Comparison of ENCODE assay signal across 11 mouse cellular contexts in genomic region chr1:63955701-63956355, GRCm38 (mm10).
"Had no signal": no experiment of that assay in that cellular context is flagged by ENCODE, and none has a peak within 500 bp of the region (broad histone marks: within the 10 kb centered on the region; RNA-seq: fewer than 3 reads in every experiment).

No protein-coding gene starts in this region.

- H3K27me3 ChIP-seq: limb, embryonic 15.5 days; liver, embryonic 12.5 days; midbrain, embryonic 15.5 days; neural tube, embryonic 12.5 days had no signal

- ATAC-seq: liver, embryonic 12.5 days; midbrain, embryonic 15.5 days had no signal

- H3K4me1 ChIP-seq: limb, embryonic 15.5 days; liver, embryonic 12.5 days; neural tube, embryonic 12.5 days had no signal

- DNase-seq: kidney, postnatal 14 days; lung, embryonic 14.5 days; lung, postnatal 10 days; lung, postnatal 4 days; thymus, adult 18-20 months; thymus, postnatal 14 days had no signal

- H3K27ac ChIP-seq: limb, embryonic 15.5 days; liver, embryonic 12.5 days; midbrain, embryonic 15.5 days; neural tube, embryonic 12.5 days had no signal

- H3K9ac ChIP-seq: limb, embryonic 15.5 days; liver, embryonic 12.5 days; lung, embryonic 14.5 days; midbrain, embryonic 15.5 days; neural tube, embryonic 12.5 days had no signal

- H3K36me3 ChIP-seq: limb, embryonic 15.5 days; liver, embryonic 12.5 days; midbrain, embryonic 15.5 days; neural tube, embryonic 12.5 days had no signal

- H3K4me2 ChIP-seq: limb, embryonic 15.5 days; liver, embryonic 12.5 days; lung, embryonic 14.5 days; midbrain, embryonic 11.5 days; midbrain, embryonic 15.5 days; neural tube, embryonic 12.5 days had no signal

- H3K4me3 ChIP-seq: limb, embryonic 15.5 days; liver, embryonic 12.5 days; midbrain, embryonic 15.5 days; neural tube, embryonic 12.5 days had no signal

- H3K9me3 ChIP-seq: limb, embryonic 15.5 days; liver, embryonic 12.5 days; midbrain, embryonic 15.5 days; neural tube, embryonic 12.5 days had no signal
